Mouse (Mus musculus) heart, adult 18-20 months (tissue): ENCODE data around the gene Colca2. TPM values are rescaled to one million over a fixed set of nuclear protein-coding genes. Genes with fewer than 3 reads are reported as not detected.

Experiments used
- DNase-seq, 2 experiments: peaks; one replicate each; pipeline ENCODE4 v3.0.0; 2021 to 2022; ENCODE audit warnings: mixed read lengths in 1 of 2
- total RNA-seq, 2 experiments: library from RNA; stranded (reverse); gene quantifications; 2 replicates each; pipeline ENCODE4 v1.2.3; 2021

The Colca2 gene
- total RNA-seq, 2 experiments from 2014 or later: 1.3 to 2.0 TPM

- DNase-seq: no peak
Measured at GRCm38 (mm10) chr9:51272102-51272501, 6.3 kb downstream of the Colca2 start.

GRCm38 (mm10) chr9:51271073-51271472 is 7.3 kb downstream of the Colca2 start:
- DNase-seq: no peak

GRCm38 (mm10) chr9:51268852-51269251 is 9.5 kb downstream of the Colca2 start:
- no peak for DNase-seq

GRCm38 (mm10) chr9:51258426-51258825 is 19.9 kb downstream of the Colca2 start:
- DNase-seq: no peak

GRCm38 (mm10) chr9:51256780-51257502 is 21.4 kb downstream of the Colca2 start:
- DNase-seq: no peak

- DNase-seq: no peak
Measured at GRCm38 (mm10) chr9:51238741-51239385, 39.5 kb downstream of the Colca2 start.

- no peak for DNase-seq
Measured at GRCm38 (mm10) chr9:51232163-51232562, 46.2 kb downstream of the Colca2 start.

GRCm38 (mm10) chr9:51230701-51231389 is 47.5 kb downstream of the Colca2 start:
- DNase-seq: no peak

GRCm38 (mm10) chr9:51225636-51226166 is 52.7 kb downstream of the Colca2 start:
- DNase-seq: no peak

Other genes with a start within 250 kb of the Colca2 start
- gene Btg4, start 217.7 kb downstream of the Colca2 start, total RNA-seq: not detected
- 1 to 10 TPM; 5.5 to 5.9 TPM for gene Layn, start 201.5 kb downstream of the Colca2 start, total RNA-seq
- gene 4833427G06Rik, start 176.5 kb downstream of the Colca2 start, total RNA-seq: under 1 TPM in 1 of 2 experiments, not detected in 1; 0.69 TPM
- under 1 TPM in 1 of 2 experiments, not detected in 1; 0.03 TPM for gene Gm32742, start 113.1 kb downstream of the Colca2 start, total RNA-seq
- 1 to 10 TPM in 1 of 2 experiments, under 1 TPM in 1; 0.72 to 5.1 TPM for gene Pou2af1, start 64.9 kb downstream of the Colca2 start, total RNA-seq
- gene 1810046K07Rik, start 50.3 kb upstream of the Colca2 start, total RNA-seq: not detected